In genomic region chr7:116676696-116677095, GRCm38 (mm10) we compare ENCODE assay signal across 18 mouse cellular contexts.
DNase-seq lines count a peak whose midpoint lies in the region; ATAC-seq and TF ChIP-seq lines count a peak whose summit lies in the region.
"Had no signal": no experiment of that assay in that cellular context is flagged by ENCODE, and none has a peak within 500 bp of the region (broad histone marks: within the 10 kb centered on the region; RNA-seq: fewer than 3 reads in every experiment).

No protein-coding gene starts in this region.

- H3K27ac ChIP-seq in hindbrain, postnatal 0 days: no peak overlapping the region
- no peak overlapping the region for H3K27ac ChIP-seq in hindbrain, embryonic 12.5 days
- H3K27ac ChIP-seq in liver, adult 2 months (replicated peaks; ENCODE audit: insufficient read depth, low read depth, low read length): no peak overlapping the region
- no peak overlapping the region for H3K27ac ChIP-seq in liver, embryonic 11.5 days (ENCODE audit: low read depth, low read length)
- no peak overlapping the region for H3K27ac ChIP-seq in heart, embryonic 10.5 days
- H3K27ac ChIP-seq: hindbrain, embryonic 10.5 days; liver, embryonic 13.5 days had no signal

- no peak for DNase-seq in hindbrain, postnatal 0 days (ENCODE audit: low spot score)
- no peak for DNase-seq in liver, adult 2 months (ENCODE audit: extremely low read depth, low read depth, low spot score)
- DNase-seq in liver, embryonic 11.5 days (ENCODE audit: low spot score): no peak
- peak; percentile 6 to 12 for DNase-seq in B cell, adult 2 months
- DNase-seq in Patski (ENCODE audit: low read depth, low spot score): no peak
- no peak for DNase-seq in urinary bladder, adult 18-20 months (ENCODE audit: low spot score in 2 of 2)
- DNase-seq in heart, embryonic 10.5 days (ENCODE audit: low spot score): no peak
- DNase-seq: adrenal gland, postnatal 10 days; cerebellum, adult 18-20 months; kidney, postnatal 25 days; layer of hippocampus, adult 9-11 months; liver, embryonic 13.5 days; lung, postnatal 36 days; thymus, adult 2 months had no signal

- in situ Hi-C loops in Patski (cut with MboI; ENCODE audit: low pct_unique_long_range_greater_than_20kb): no loop called here

- no peaks in the 10 kb centered on the region for H3K36me3 ChIP-seq in hindbrain, postnatal 0 days (ENCODE audit: insufficient read depth, low read length)
- H3K36me3 ChIP-seq in hindbrain, embryonic 12.5 days: no peaks in the 10 kb centered on the region
- no peaks in the 10 kb centered on the region for H3K36me3 ChIP-seq in liver, adult 2 months (ENCODE audit: control insufficient read depth, insufficient read depth, low read length)
- H3K36me3 ChIP-seq in liver, embryonic 11.5 days (ENCODE audit: control insufficient read depth, insufficient read depth, low read length): no peaks in the 10 kb centered on the region
- no peaks in the 10 kb centered on the region for H3K36me3 ChIP-seq in heart, embryonic 10.5 days
- H3K36me3 ChIP-seq: hindbrain, embryonic 10.5 days; liver, embryonic 13.5 days had no signal

- ATAC-seq in hindbrain, postnatal 0 days: no peak
- no peak for ATAC-seq in hindbrain, embryonic 12.5 days (ENCODE audit: low FRiP score)
- ATAC-seq in liver, embryonic 11.5 days (replicated peaks; ENCODE audit: low FRiP score): no peak
- ATAC-seq in Patski: no peak
- ATAC-seq: forebrain, embryonic 16.5 days; inflammation-experienced regulatory T-cells, adult 6 months had no signal

- no peak for TF ChIP-seq POLR2A in liver, adult 2 months (IDR thresholded peaks at IDR 0.05; ENCODE audit: extremely low read depth, insufficient read depth, low read length)

- no peak overlapping the region for H3K4me3 ChIP-seq in hindbrain, postnatal 0 days (ENCODE audit: low read length)
- H3K4me3 ChIP-seq in hindbrain, embryonic 12.5 days: no peak overlapping the region
- no peak overlapping the region for H3K4me3 ChIP-seq in liver, adult 2 months (ENCODE audit: insufficient read depth, low read depth, low read length)
- H3K4me3 ChIP-seq in liver, embryonic 11.5 days (ENCODE audit: low read depth, low read length): no peak overlapping the region
- H3K4me3 ChIP-seq in heart, embryonic 10.5 days: no peak overlapping the region
- H3K4me3 ChIP-seq: hindbrain, embryonic 10.5 days; liver, embryonic 13.5 days had no signal

- H3K9ac ChIP-seq in hindbrain, postnatal 0 days (replicated peaks; ENCODE audit: low read length): no peak overlapping the region
- no peak overlapping the region for H3K9ac ChIP-seq in hindbrain, embryonic 12.5 days
- H3K9ac ChIP-seq in liver, adult 2 months (ENCODE audit: low read depth, low read length): no peak overlapping the region
- H3K9ac ChIP-seq in liver, embryonic 11.5 days (ENCODE audit: low read depth, low read length): no peak overlapping the region
- H3K9ac ChIP-seq: liver, embryonic 13.5 days had no signal

- peak; percentile 35; the same call in 1 of the 2 replicates for TF ChIP-seq CTCF in hindbrain, postnatal 0 days (IDR thresholded peaks at IDR 0.05; ENCODE audit: low read depth)
- TF ChIP-seq CTCF in liver, adult 2 months (IDR thresholded peaks at IDR 0.05; ENCODE audit: low read depth, low read length): peak; percentile 16; the same call in 1 of the 2 replicates
- TF ChIP-seq CTCF in Patski (IDR thresholded peaks at IDR 0.05): peak; percentile 15

- POLR2A ChIA-PET in Patski (lab: Charles Lee): no interaction called here

- WGBS in hindbrain, postnatal 0 days: 81% methylated on average over 1 of the region's 1 CpGs
- 68% methylated on average over 1 of the region's 1 CpGs for WGBS in hindbrain, embryonic 12.5 days
- WGBS in liver, adult 2 months: 64% methylated on average over 1 of the region's 1 CpGs
- 67% methylated on average over 1 of the region's 1 CpGs for WGBS in liver, embryonic 11.5 days
- WGBS in heart, embryonic 10.5 days: 58% methylated on average over 1 of the region's 1 CpGs

- no peak overlapping the region for H3K4me2 ChIP-seq in hindbrain, postnatal 0 days (ENCODE audit: low read depth, low read length)
- no peak overlapping the region for H3K4me2 ChIP-seq in hindbrain, embryonic 12.5 days (replicated peaks)
- no peak overlapping the region for H3K4me2 ChIP-seq in liver, embryonic 11.5 days
- H3K4me2 ChIP-seq: liver, embryonic 13.5 days had no signal

- CTCF ChIA-PET in Patski (lab: Charles Lee): no interaction called here

- no peaks in the 10 kb centered on the region for H3K27me3 ChIP-seq in hindbrain, postnatal 0 days (ENCODE audit: insufficient read depth, low read length)
- no peaks in the 10 kb centered on the region for H3K27me3 ChIP-seq in hindbrain, embryonic 12.5 days
- H3K27me3 ChIP-seq in liver, adult 2 months (ENCODE audit: control insufficient read depth, insufficient read depth, low read length): no peaks in the 10 kb centered on the region
- H3K27me3 ChIP-seq in liver, embryonic 11.5 days (replicated peaks; ENCODE audit: control insufficient read depth, insufficient read depth, low read length): no peaks in the 10 kb centered on the region
- no peaks in the 10 kb centered on the region for H3K27me3 ChIP-seq in Patski
- H3K27me3 ChIP-seq in heart, embryonic 10.5 days (ENCODE audit: insufficient read depth, poor library complexity, severe bottlenecking): no peaks in the 10 kb centered on the region
- H3K27me3 ChIP-seq: liver, embryonic 13.5 days had no signal

- no peaks in the 10 kb centered on the region for H3K9me3 ChIP-seq in hindbrain, postnatal 0 days (ENCODE audit: low read length)
- no peaks in the 10 kb centered on the region for H3K9me3 ChIP-seq in hindbrain, embryonic 12.5 days (replicated peaks)
- no peaks in the 10 kb centered on the region for H3K9me3 ChIP-seq in liver, embryonic 11.5 days (ENCODE audit: control insufficient read depth, low read length)
- H3K9me3 ChIP-seq in heart, embryonic 10.5 days: no peaks in the 10 kb centered on the region
- H3K9me3 ChIP-seq: hindbrain, embryonic 10.5 days; liver, embryonic 13.5 days had no signal

- no peaks in the 10 kb centered on the region for H3K79me2 ChIP-seq in liver, adult 2 months (ENCODE audit: control insufficient read depth, insufficient read depth, low read length)

- no peaks in the 10 kb centered on the region; the same call in 1 of the 2 replicates for H3K4me1 ChIP-seq in hindbrain, postnatal 0 days (ENCODE audit: insufficient read depth, low read length)
- H3K4me1 ChIP-seq in hindbrain, embryonic 12.5 days: 0 out of 2 replicates have a peak, but pooled peaks cover 8% of the 10 kb centered on the region
- H3K4me1 ChIP-seq in liver, adult 2 months (ENCODE audit: control insufficient read depth, insufficient read depth, low read length): no peaks in the 10 kb centered on the region
- no peaks in the 10 kb centered on the region for H3K4me1 ChIP-seq in liver, embryonic 11.5 days (replicated peaks; ENCODE audit: control insufficient read depth, insufficient read depth, low read length)
- H3K4me1 ChIP-seq in heart, embryonic 10.5 days: peaks cover 6% of the 10 kb centered on the region
- H3K4me1 ChIP-seq: liver, embryonic 13.5 days had no signal

Comparison
In these comparisons a context has a peak if more than half of its experiments do, and no peak if none do; other contexts are left out.
1. DNase-seq: peak in B cell, adult 2 months (2 of 2); none in hindbrain, postnatal 0 days (single experiment), liver, adult 2 months (single experiment), liver, embryonic 11.5 days (single experiment), Patski (single experiment), urinary bladder, adult 18-20 months (0 of 2) and heart, embryonic 10.5 days (single experiment).
2. Peak in every context shown above with its lines, with median percentiles within 50 percentile points of each other: CTCF ChIP-seq.